Mouse (Mus musculus) yolk sac, embryonic 10.5 days (tissue): ENCODE results near the gene Cela2a.
"Not testable (repeated sequence)": the region's sequence is repeated elsewhere in the genome, so short reads cannot be mapped to it uniquely, and the experiment has no call there.

ENCODE experiments used
- DNase-seq: peaks from one replicate; pipeline ENCODE4 v3.0.0-alpha.2; 2017; ENCODE audit warnings: low spot score

Cela2a gene

GRCm38 (mm10) chr4:141797545-141797944 lies 28.4 kb downstream of the Cela2a start:
- no peak for DNase-seq

- no peak for DNase-seq
These were observed 29.0 kb downstream of the Cela2a start for GRCm38 (mm10) chr4:141796954-141797353.

DNA sequence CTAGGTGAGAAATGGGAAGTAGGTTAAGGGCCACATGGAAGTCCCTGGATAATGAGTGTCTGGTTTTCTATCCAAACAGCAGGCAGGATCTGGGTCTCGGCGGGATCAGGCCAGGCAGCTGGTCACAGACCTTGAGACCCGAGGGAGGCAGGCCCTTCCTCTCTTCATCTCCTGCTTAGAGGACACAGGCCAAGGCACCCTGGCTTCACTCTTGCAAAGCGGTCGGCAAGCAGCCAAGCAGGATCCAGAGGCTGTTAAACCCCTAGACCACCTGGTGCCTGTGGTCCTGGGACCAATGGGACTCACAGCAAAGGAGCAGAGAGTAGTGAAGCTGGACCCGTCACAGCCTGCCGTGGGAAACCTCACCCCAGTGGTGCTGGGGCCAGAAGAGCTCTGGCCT lies 29.6 kb downstream of the Cela2a start:
- DNase-seq: no peak

GRCm38 (mm10) chr4:141794152-141794535 lies 31.8 kb downstream of the Cela2a start:
- no peak for DNase-seq

DNA sequence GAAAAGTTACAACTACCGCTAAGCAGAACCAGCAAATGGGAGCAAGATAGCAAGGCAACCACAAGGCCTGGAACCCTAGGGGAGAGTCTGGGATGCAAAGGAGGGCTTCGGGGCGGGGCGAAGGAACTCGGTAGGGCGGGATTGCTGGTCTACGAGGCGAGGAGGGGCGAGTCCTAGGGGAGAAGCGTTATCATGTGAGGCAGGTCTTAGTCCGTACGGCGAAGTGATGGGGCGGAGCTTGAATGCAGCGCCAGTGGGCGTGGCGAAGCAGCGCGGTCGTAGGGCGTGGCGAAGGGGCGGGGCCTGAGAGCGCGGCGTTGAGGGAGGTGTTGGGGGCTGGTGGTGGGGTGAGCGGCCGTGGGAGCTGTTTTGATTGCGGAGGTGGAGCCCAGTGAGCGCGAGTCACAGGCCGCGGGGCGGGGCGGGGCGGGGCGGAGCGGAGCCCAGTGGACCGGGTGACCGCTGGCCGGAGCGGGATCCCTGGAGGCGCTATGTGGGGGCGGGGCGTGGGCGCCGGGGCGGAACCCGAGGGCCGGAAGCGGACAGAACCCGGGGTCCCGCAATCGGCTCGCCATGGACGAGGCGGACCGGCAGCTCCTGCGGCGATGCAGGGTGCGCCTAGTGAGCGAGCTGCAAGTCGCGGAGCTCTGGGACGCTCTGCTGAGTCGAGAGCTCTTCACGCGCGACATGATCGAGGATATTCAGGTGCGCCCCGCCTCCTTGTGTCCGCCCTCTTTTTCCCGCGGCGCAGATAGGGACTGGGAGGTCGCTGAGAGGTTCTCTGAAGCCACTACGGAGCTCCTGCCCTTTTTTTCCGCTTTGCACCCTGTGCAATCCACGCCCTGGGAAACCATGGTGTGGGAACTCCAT lies 32.4 kb downstream of the Cela2a start, which contains the start of gene Casp9:
TSS of gene Casp9 (plus strand) at position 331 of the 870 bp plus-strand sequence.
- DNase-seq: peak; percentile 100

DNA sequence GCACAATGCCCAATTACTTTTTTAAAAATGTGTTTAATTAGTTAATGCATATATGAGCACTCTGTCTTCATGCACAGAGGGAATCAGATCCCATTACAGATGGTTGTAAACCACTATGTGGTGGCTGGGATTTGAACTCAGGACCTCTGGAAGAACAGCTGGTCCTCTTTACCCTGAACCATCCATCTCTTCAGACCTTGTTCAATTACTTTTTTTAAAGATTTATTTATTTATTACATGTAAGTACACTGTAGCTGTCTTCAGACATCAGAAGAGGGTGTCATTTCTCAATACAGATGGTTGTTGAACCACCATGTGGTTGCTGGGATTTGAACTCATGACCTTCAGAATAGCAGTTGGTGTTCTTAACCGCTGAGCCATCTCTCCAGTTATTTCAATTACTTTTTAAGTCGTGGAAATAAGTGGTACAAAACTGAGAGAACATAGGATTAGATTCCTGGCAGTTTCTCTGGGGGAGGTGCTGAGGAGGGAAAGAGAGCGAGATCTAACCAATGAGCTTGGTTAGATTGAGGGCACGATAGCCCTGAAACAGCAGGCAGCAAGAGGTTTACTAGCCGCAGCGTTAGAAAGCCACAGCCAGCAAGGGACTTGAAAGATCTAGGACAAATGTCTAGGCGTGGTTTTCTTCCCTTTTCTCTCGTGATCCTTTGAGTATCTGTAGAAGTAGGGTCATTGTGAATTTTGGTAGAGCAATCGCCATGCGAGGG lies 33.2 kb downstream of the Cela2a start:
- no peak for DNase-seq

GRCm38 (mm10) chr4:141791951-141792350 lies 34.0 kb downstream of the Cela2a start:
- no peak for DNase-seq

DNA sequence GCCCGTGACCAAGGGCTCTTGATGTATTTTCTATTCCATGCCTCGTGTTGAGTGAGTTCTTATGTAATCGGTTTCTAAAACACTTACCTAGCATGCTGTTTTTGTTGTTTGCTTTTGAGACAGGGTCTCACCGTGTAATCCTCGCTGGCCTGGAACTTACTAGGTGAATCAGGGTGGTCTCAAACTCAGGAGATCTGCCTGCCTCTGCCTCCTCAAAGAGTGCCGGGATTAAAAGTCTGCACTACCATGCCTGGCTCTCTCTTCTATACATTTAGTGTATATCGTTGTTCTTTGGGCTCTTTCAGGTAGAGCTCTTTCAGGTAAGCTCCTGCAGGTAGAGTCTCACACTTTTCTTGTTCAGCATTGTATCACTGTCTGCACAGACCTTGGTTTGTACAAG lies 34.5 kb downstream of the Cela2a start:
- no peak for DNase-seq

DNA sequence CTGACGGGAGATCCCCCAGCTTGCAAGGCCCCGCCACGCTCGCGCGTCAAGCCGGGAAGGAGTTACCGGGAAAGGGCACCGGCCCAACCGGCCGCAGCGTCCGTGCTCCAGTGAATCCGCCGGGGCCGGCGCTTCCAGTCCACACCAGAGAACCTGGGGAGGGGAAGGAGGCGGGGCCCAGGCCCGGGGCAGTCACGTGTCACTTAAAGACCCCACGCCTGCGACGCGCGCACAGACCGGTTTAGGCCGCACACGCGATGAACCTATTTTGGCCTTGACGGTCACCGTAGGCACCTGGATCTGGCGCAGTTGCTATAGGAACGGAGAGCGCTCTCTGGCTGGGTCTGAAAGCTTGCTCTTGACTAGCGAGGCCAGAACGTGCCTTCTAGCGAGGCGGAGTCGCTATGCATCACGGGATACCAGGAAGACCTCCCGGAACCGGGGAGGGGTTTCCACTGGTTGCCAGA lies 35.4 kb downstream of the Cela2a start, which contains the start of gene Dnajc16:
TSS of gene Dnajc16 (minus strand) at position 408 of the 467 bp plus-strand sequence.
- peak; percentile 99 for DNase-seq

DNA sequence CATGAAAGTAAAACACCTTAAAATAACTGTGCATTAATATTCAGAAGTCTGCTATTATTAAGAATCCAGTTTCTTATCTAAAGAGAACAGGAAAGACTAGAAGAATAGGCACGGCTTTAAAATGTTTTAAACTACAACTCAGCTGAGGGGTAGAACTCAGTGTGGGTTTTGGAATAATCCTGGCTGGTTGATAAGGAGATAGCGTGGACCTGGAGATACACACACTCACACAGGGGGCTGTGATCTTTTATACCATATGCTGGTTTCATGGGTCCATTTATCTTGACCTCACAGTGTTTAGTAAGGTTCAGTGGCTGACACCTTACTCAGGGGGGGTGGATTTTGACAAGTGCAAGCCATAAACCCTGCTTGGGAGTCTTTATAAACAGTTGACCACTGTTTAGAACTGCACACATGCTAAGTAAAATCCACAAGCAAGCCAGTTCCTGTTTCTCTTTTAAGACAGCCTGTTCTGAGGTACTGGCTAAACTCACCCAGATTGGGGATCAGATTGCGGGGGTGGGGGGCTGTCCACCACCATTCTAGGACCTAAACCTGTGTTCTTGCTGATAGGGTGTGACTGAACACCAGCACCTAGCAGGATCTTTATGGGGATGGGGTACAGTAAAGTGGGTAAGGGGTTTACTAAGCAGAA lies 36.3 kb downstream of the Cela2a start:
- no peak for DNase-seq

- DNase-seq: no peak
These were observed 38.5 kb downstream of the Cela2a start for GRCm38 (mm10) chr4:141787462-141787861.

- no peak for DNase-seq
These were observed 38.9 kb downstream of the Cela2a start for GRCm38 (mm10) chr4:141787046-141787445.

DNA sequence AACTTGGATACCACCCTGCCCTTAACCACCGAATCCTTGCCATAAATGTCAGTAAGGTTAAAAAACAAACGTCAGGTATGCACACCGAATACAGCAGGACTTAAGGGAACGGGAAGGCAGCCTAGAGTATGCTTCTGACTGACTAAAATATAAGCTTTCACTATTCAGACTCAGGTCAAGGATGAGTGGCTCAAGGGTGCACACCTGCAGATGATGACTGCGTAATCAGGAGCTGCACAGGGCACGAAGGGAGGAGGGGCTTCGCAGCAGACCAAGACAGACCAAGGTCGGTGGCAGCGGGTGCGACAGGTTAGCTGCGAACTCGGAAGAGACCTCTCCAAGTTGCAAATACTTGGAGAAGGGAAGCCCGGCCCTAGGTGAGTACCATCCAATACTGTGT lies 39.8 kb downstream of the Cela2a start:
- no peak for DNase-seq

DNA sequence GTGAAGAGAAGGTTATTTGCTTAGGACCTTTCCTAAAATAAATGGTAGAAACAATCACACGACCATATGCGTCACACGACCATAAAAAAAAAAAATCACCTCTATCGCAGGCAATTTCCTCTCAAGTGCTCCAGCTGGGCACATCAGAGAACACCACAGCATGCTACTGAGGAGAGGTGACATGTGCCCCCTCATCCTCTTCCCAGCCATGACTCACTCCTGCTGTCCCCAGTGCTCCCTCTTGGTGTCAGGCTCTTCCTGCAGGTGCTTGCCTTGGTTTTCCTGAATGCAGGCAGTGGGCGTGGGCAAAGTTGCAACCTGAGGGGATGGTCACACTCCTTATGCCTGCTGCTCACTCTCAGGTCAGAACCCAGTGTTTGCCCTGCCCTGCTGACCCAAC lies 41.1 kb downstream of the Cela2a start:
- DNase-seq: no peak

- no peak for DNase-seq
These were observed 44.6 kb downstream of the Cela2a start for GRCm38 (mm10) chr4:141781201-141781985.

- no peak for DNase-seq
These were observed 46.1 kb downstream of the Cela2a start for GRCm38 (mm10) chr4:141779828-141780227.

GRCm38 (mm10) chr4:141773019-141773418 lies 52.9 kb downstream of the Cela2a start:
- DNase-seq: not testable (repeated sequence)

GRCm38 (mm10) chr4:141771823-141772222 lies 54.1 kb downstream of the Cela2a start:
- no peak for DNase-seq

DNA sequence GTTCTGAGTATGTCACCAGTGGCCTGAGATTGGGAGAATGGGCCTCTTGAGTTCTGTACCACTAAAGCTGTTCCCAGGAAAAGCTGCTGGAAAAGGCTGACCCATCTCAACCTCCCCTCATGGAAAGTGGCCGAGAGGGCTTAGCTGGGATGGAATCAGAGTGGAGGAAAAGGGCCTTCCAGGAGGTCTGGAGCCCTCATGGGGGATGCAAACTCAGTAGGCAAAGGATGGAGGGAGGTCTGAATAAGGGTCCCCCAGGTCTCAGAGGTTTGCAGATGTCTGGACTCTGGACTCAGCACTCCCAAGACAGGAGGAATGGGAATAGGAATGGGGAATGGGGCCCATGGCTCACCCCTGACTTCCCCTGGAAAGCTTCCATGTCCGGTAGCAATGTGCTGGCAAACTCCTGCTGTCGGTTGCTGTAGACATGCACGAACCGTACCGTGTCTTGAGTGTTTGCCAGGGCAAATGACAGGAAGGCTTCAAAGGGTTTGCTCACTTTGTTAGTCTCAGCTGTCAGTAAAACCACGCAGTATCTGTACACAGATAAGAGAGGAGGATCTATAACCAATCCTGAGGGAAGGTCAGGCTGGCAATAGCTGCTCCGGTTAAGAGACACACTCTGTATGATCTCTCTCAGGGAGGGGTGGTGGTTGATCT lies 56.3 kb downstream of the Cela2a start:
- no peak for DNase-seq

- no peak for DNase-seq
These were observed 58.5 kb downstream of the Cela2a start for GRCm38 (mm10) chr4:141767353-141768036.
